Mouse (Mus musculus): ENCODE results near the gene Cd300a.
A peak's percentile ranks its signal among the peaks of the same experiment; 100 is the strongest.

Gene Cd300a

GRCm38 (mm10) chr11:114866486-114867360, 23.1 kb upstream of the Cd300a start:
- DNase-seq (ENCODE audit: low spot score) = no peak

DNA sequence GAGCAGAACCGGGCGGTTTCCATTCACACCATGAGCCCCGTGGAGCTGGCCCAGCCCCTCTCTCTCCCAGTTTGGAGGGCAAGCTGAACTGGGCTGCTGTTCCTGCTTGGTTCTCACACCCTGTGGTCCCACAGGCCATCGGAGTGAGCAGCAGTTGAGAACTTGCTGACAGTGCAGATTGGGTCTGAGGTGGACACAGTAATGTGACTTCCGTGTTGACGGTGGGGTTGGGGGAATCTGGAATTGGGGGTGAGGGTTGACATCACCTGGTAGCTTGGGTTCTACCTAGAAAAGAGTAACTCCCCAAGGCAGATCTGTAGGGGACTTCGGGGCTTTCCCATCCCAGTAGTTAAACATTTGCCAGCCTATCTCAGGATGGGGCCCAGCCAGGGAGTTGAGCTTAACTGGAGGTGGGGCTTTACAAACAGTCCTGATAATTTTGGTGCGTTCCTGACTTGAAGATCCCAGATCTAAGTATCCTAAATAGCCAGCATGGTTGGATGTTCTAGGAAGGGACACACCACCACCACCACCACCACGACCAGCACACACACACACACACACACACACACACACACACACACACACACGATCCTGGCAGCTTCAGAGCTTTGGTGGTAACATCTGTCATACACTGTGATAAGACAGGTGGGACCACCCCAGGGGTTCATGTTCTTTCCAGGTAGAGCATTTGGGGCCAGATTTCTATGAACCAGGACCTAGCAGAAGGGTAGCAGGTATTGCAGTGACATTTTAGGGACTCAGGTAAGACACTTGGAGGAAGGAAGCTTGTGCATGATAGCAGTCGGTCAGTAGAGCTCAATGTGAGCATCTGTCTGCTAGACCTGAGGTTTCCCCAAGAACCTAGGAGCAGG, 22.2 kb upstream of the Cd300a start:
- no peak for DNase-seq (ENCODE audit: low spot score)

DNA sequence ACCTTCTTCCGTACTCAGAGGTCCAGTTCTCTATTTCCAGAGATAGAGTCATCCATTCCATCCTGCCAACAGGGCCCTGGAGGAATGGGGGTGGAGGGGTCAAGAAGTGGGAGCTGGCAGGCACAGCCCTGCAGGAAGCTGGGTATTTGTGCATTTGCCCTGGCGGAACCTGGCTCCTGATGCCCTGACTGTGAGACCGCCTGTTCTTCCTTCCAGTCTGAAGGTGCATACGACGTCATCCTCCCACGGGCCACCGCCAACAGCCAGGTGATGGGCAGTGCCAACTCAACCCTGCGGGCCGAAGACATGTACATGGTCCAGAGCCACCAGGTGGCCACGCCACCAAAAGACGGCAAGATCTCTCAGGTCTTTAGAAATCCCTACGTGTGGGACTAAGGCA, 21.6 kb upstream of the Cd300a start:
- DNase-seq (ENCODE audit: low spot score) = no peak

GRCm38 (mm10) chr11:114869787-114870186, 20.1 kb upstream of the Cd300a start:
- no peak for DNase-seq (ENCODE audit: low spot score)

DNA sequence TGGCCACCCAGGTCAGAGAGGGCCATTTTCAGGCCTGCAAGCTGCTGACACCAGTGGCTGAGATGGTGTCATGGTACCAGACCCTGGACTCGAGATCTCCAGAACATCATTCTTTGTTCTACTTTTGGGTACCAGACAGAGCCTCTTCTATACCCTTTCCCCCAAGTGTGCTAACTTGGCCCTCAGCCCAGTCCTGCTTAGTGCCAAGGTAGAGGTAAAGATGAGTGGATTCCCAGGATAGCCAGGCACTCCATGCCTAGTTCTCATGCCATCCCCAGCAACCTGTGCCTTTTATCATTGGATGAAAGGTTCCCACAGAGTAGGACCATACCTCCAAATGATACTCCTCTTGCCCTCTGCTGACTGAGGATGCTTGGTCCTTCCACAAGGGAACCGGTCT, 18.3 kb upstream of the Cd300a start:
- no peak for DNase-seq (ENCODE audit: low spot score)

GRCm38 (mm10) chr11:114873022-114873817, 16.6 kb upstream of the Cd300a start:
- DNase-seq (ENCODE audit: low spot score) = no peak

DNA sequence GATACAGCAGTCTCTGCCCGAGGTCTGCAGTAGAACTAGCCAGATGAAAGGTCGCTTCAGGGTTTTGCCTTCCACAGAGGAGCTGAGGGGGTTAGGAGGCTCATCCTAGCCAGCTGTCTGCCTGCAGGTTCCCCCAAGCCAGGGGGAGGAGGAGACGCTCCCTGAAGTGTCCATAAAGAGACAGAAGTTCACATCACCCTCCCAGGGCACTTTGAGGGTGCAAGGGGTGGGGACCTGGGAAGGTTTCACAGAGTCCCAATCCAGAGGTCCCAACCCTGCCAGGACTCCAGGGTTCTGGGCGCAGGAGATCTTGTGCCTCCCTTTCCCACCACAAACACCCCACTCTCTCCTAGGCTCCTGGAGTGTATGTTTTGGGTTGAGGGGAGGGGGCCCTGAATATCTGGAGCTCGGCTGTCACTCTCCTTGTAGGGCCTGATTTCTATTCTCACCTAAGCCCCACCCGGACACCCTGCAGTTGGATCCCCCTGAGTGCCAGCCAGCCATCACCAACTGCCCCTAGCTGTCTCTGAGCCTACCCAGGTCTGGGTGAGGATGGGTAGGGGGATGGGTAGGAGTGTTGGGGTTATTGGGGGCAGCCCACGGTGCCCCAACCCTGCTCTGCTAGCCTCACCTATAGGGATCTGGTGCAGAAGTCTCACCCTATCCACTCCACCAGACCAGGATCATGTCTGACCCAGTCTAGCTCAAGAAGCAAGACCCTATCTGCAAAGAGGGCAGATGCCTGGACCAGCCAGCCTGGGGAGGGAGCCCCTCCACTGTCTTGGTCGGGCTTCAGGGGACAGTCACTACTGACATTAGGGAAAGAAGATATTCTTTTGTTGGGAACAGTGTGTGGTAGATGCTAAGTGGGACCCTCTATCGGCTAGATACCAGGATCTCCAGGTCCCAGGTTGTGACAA, 15.4 kb upstream of the Cd300a start:
- DNase-seq (ENCODE audit: low spot score) = no peak

GRCm38 (mm10) chr11:114875301-114875801, 14.5 kb upstream of the Cd300a start:
- no peak for DNase-seq (ENCODE audit: low spot score)

- DNase-seq (ENCODE audit: low spot score) = no peak
Measured at GRCm38 (mm10) chr11:114876176-114876575, 13.7 kb upstream of the Cd300a start.

DNA sequence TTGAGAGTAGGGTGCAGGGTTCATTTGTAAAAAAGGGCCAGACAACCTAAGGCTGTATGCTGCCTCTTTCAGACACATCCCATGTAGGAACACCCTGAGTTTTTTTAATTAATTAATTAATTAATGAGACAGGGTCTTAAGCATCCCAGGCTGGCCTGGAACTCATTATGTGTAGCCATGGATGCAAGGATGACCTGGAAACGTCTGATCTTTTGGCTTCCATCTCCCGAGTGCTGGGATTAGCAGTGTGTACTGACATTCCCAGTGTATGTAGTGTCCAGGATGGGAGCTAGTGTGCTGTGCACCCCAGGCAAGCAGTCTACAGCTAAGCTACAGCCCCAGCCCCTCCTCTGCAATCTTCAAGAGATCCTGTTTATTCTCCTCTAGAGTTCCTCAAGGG, 13.2 kb upstream of the Cd300a start:
- no peak for DNase-seq (ENCODE audit: low spot score)

DNA sequence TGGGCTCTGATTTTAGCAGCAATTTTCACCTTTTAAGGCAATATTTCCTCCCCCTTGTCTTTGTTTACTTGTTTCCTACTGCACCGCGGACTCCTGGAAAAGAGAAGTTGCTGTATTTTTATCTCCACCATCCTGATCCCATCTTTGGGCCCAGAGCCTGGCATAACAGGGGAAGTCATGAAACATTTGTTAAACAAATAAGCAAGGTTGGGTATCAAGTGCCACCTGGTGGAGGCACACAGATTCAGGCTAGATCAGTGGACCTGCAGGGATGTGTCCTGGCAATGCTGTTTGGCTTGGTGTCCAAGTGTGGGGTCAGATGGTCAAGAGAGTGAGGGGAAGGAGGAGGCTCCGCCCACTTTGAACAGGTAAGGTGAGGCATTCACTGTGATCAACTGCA, 12.7 kb upstream of the Cd300a start:
- no peak for DNase-seq (ENCODE audit: low spot score)

DNA sequence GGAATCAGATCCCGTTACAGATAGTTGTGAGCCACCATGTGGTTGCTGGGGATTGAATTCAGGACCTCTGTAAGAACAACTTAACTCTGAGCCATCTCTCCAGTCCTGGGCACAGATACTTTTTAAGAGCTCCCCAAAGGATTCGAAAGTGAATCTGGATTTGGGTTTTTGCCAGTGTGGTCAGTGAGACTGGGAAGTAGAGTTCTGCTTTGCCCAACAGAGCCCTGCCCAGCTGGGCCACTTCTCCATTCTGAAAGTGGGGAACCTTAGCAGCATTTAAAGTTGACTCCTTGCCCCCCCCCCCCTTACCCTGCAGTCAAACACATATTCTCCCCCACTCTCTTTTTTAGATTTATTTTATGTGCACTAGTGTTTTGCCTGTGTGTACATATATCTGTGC, 10.2 kb upstream of the Cd300a start:
- no peak for DNase-seq (ENCODE audit: low spot score)

GRCm38 (mm10) chr11:114880185-114880584, 9.7 kb upstream of the Cd300a start:
- DNase-seq (ENCODE audit: low spot score) = no peak

DNA sequence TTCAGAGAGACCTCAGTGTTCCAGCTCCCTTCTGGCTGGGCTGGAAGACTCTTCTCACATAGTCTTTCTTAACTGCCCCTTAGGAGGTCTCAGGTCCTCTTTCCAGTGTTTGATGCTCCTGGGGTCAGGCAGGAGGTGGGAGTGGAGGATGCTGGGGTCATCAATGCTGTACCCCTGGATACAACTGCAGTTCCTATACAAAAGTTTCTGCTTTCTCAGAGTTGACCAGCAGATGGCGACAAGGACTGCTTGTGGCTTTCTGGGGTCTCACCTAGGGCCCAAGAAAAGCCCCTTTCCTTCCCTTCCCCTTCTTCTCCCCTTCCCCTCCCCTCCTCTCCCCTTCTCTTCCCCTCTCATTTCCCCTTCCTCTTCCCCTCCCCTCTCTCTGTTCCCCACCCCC, 9.3 kb upstream of the Cd300a start:
- peak; percentile 17 for DNase-seq (ENCODE audit: low spot score)

GRCm38 (mm10) chr11:114883251-114883789, 6.5 kb upstream of the Cd300a start:
- DNase-seq (ENCODE audit: low spot score) = no peak

GRCm38 (mm10) chr11:114884380-114885100, 5.3 kb upstream of the Cd300a start:
- no peak for DNase-seq (ENCODE audit: low spot score)

DNA sequence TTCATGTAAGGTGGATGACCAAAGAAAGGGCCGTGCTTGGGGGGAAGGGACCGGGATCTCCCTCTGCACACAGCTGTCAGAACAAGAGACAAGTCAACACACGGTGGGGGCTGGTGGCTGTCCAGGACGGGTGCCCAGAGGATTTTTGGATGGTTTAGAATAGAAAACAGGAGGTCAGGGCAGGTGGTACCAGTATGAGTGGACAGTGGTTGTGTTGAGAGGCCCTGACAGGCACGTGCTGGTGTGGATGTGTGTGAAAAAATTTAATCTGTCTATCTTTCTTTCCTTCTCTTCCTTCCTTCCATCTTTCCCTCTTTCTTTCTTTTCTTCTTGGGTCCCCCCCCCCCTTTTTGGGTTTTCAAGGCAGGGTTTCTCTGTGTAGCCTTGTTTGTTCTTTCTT, 701 bp downstream of the Cd300a start:
- DNase-seq (ENCODE audit: low spot score) = no peak

DNA sequence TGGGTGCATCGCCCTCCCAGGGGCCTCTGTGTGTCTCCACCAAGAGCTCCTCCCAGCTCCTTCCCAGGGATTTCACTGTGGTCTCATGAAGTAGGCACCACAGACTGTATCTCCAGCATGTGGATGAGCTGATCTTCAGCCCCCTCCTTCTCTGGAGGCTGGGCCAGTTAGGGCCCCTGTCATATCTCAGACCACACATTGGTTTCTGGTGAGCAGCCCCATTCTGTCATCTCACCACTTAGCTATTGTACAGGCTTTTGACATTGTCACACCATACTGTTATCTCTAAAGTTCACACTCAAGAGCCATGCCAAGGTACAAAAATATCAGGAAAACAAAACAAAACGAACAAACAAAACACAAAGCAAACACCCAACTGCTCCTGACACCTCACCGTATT, 6.2 kb downstream of the Cd300a start:
- peak; percentile 18 for DNase-seq (ENCODE audit: low spot score)

- no peak for DNase-seq (ENCODE audit: low spot score)
Measured at GRCm38 (mm10) chr11:114898026-114898425, 8.2 kb downstream of the Cd300a start.

DNA sequence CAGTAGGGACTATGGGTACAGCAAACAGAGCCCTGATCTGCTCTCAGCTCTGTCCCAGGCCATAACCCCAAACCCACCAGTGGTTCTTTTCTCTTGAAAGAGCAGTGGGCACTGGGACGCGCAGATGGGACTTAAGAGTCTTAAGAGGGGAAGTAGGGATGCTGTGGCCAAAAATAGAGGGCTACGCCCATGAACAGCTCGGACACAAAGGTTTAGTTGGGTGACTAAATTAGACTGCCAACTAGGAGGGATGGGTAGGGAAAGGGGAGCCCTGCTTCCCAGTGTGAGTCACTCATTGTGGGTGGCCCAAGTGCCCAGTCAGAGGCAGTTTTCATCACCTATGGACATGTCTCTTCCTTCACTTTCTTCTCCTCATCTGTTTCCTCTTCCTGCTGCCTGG, 13.4 kb downstream of the Cd300a start:
- no peak for DNase-seq (ENCODE audit: low spot score)

Measured in c-Kit-positive CD71-positive TER-119-positive erythroid progenitor cells, embryonic 14.5 days (primary cell).